Mouse (Mus musculus) right cerebral cortex, postnatal 25 days (tissue): ENCODE measurements around the gene Tshz3.

ENCODE experiments used
- DNase-seq: peaks from one replicate; pipeline ENCODE4 v3.0.0; 2022

Tshz3 gene

DNA sequence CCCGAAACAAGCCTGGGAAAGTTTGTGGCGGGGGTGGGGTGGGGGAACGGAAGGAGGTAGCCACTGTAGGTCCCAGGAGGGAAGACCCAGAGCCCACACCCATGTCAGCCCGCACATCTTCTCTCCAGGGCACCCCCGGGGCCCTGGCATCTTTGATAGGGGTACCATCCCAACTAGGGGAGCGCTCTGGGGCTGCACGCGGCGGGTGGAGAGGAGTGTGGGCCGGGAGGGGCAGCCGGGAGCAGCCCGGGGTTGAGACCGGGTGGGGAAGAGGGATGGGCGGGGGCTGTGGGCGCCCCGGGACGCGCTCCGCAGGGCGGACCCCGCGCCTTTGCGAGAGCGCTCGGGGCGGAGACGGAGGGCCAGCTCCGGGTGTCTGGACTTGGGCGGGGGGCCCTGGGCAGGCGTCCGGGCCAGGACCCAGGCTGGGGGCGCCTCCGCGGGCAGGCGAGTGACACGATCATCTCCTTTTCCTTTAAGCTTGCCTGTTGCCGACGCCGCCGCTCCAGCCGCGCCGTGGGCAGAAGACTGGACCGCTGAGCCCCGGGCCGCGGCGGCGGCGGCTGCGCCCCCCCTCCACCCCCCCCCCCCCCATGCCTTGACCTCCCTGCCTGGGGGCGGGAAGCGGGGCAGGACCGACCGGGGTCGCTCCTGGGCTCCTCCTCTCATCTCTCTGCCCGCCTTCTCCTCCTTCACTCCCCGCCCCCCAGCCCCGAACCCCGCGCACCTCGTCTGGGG lies 631 bp upstream of the Tshz3 start:
- DNase-seq, result peak; percentile 65

- DNase-seq, result no peak
Measured at GRCm38 (mm10) chr7:36698589-36698946, 650 bp downstream of the Tshz3 start.

GRCm38 (mm10) chr7:36699001-36699987 lies 1.4 kb downstream of the Tshz3 start:
- DNase-seq, result no peak

DNA sequence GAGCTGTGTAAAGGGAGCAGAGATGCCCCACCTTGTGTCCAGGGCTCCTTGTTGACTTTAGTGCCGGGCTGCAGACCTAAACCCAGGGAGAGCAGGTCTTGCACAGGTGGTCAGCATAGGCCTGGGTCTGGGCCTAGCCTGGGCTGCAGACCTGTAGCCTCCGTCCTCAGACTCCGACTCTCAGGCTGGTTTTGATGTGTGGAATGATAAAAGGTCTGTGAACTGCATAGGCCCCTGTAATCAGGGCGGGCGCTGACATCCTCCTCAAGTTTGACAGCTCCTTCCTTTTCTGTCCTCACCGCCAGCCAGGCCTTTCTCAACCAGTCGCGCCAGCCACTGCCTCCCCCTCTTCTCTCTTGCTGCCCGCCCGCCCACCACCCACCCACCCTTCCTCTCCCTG lies 8.7 kb downstream of the Tshz3 start:
- DNase-seq, result no peak

DNA sequence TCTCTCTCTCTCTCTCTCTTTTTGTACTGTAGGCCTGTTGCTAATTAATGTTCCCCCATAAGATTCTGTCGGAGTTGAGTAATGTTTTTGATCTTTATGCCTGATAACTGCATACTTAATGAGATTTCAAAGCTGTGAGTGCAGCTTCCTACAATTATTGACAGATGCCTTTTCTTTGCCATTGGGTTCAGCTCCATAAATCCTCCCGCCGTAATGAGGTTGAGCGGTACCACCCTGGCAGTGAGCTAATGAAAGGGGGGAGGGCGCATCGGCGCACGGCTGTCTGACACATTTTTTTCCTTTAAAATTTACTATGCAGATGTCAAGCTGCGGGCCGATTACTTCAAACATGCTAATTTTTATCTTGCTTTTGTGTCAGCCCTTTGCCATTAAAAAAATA lies 9.3 kb downstream of the Tshz3 start:
- DNase-seq, result no peak

GRCm38 (mm10) chr7:36707681-36708350 lies 9.9 kb downstream of the Tshz3 start:
- DNase-seq, result no peak

- DNase-seq, result no peak
Measured at GRCm38 (mm10) chr7:36708823-36709222, 10.9 kb downstream of the Tshz3 start.

GRCm38 (mm10) chr7:36709239-36709638 lies 11.3 kb downstream of the Tshz3 start:
- no peak for DNase-seq

DNA sequence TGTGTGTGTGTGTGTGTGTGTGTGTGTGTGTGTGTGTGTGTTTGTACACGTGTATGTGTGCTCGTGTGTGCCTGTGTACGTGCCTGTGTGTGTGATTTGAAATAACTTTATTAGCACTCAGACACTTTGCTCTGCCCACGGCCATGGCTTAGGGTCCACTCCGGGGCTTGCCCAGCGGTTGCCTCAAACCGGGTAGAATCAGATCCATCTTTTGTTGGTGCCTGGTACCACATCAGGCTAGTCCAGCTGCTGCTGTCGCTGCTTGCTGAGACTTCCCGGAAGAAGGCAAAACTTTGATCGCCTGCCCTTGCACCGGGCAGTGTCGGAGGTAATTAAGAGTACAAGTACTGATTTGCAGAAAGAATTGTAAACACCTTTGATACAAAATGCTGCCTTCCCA lies 12.1 kb downstream of the Tshz3 start:
- DNase-seq, result no peak

DNA sequence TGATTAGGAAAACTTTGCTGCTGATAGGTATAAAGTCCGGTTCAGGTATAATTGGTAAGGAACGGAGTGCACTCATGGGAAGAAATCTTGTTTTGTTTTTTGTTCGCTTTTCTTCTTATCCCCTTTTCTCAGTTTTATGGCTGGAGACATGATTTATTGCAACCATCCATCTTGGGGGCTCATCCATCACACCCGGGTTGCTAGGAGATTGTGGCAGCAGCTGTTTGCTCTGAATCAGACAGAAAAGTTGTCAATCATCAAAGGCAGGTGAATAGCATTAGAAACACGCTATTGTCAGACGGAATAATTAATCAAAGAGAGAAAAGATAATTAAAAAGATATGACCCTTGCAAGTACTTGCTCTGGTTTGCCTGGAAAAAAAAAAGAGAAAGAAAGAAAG lies 12.5 kb downstream of the Tshz3 start:
- DNase-seq, result no peak

GRCm38 (mm10) chr7:36711766-36712165 lies 13.8 kb downstream of the Tshz3 start:
- DNase-seq, result no peak

DNA sequence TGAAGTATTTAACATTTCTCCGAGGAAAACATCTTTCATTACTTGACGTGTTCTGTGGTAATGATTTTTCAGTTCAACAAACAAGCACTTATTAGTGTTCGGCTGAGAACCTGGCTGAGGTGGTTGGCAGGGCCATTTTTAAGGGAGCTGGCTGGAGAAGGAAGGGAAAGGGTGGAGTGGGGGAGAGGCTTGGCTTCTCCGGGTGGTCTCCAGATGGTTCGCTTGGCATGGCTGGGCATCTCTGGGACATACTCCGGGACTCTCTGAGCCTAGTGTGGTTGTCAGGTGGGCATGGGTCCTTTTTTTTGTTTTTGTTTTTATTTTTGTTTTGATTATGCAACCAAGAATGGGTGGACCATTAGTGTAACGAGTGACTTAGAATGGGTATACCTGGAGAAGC lies 16.4 kb downstream of the Tshz3 start:
- no peak for DNase-seq

GRCm38 (mm10) chr7:36717192-36717591 lies 19.3 kb downstream of the Tshz3 start:
- DNase-seq, result no peak

DNA sequence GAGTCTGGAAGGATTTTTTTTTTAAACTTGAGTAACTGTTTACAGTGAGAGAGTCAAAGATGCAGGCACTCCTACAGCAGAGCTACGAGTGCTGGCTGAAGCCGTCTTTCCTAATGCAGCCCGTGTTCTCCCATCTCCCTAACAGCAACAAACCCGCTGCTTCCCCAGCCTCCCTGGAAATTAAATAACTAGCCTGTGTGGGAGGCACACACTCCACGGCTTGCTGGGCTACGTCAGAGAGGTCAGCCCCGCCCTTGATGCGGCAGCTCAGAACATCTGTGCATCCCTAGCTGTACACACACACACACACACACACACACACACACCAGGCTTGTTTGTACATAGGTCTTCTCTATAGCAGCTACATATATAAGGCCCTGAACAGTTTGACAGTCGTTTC lies 22.9 kb downstream of the Tshz3 start:
- DNase-seq, result no peak

GRCm38 (mm10) chr7:36736303-36737050 lies 38.6 kb downstream of the Tshz3 start:
- no peak for DNase-seq

GRCm38 (mm10) chr7:36751480-36751879 lies 53.6 kb downstream of the Tshz3 start:
- DNase-seq, result no peak

GRCm38 (mm10) chr7:36767501-36768092 lies 69.7 kb downstream of the Tshz3 start:
- DNase-seq, result no peak

DNA sequence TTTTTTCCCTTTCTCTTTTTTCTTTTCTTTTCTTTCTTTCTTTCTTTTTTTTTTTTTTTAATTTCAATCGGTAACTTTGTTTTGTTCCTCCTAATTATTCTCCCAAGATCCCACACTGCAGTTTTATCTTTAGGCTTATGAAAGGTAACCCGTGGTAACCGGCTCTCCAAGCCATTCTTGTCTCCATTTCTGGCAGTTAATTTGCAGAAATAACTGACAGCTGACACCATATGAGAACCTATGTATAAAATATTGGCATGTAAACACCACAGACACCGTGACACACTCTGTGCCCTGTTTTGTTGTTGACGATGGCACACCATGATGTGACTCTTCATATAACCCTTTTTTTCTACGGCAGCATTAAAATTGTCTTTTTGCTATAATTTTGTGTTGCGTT lies 75.2 kb downstream of the Tshz3 start:
- DNase-seq, result no peak

DNA sequence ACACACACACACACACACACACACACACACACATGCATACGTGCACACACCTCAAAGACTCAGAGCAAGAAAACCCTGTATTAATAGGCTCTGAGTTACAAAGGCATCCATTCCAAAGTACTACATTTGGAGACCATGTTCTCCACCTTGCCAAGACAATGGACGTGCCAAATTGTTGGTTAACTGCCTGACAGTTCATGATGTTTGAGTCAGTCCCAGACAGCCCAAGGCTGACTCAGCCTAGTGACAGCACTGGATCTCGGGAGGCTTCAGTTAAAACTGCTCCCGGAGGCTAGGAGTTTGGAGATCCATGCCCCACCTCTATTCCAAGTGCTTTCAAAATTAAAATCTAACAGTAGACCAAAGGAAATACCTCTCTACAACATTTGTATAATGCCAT lies 79.0 kb downstream of the Tshz3 start:
- no peak for DNase-seq

DNA sequence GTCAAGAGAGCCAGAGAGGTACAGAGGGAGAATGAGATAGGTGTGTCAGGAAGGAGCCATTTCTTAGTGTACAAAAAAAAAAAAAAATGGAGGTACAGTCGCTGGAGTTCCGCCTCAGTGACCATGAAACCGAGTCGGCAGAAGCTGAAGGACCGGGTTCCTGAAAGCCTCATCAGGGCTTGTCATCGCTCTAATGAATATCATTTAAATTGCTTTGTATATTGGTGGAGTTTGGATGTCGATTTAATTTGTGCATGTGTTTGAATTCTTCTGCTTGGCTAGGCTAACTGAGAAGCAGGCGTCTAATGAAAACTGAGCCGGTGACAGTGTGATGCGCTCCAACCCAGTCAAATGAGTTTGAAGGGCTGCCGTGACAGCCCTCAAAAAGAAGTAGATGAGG lies 80.5 kb downstream of the Tshz3 start:
- no peak for DNase-seq

DNA sequence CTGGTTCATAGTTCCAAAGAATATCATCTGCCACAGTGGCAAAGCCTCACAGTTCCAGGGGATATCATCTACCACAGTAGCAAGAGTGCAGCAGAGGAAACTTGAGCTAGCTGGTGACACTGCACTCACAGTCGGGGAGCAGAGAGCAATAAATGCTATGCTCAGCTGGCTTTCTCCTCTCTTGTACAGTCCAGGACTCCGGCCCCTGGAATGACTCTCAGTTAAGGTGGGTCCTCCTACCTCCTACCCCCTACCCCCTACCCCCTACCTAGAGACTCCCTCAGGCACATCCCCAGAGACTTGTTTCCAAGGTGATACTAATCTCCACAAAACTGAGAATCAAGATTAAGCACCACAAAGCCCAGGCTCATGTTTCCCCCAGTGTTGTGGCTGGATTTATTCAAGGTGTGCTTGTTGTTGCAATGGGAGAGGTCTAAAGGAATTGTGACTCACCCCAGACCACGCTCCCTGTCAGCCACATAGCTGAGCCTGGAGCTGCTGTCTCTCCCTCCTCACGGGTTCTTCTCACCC lies 86.4 kb downstream of the Tshz3 start:
- no peak for DNase-seq
